Mouse (Mus musculus): ENCODE results near the gene Id3. TPM values are rescaled to one million over a fixed set of nuclear protein-coding genes. Genes with fewer than 3 reads are reported as not detected.

Id3 gene
- total and polyA plus RNA-seq, 3 experiments, result 0.22 TPM; not detected in 2

DNA sequence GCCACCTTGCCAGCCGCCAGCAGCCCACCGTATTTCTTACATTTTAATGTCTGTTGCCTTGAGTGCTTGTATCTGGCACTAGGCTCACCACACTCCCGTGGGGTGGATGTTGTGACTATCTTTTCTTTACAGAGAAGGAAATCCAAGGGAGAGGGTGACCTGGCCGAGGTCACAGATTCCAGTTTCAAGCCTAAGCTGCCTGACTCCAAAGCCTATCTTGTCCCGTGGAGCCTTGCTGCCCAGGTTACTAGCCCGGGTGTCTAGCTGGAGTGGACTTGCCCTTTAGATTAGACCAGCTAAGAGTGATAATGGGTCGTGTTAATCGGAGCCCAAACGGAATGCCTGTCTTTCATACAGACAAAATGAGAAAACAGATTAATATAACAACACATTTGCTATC, 9.5 kb upstream of the Id3 start:
- ATAC-seq (ENCODE audit: extremely low read depth, insufficient number of reproducible peaks, low FRiP score, poor library complexity, severe bottlenecking), result no peak
- Histone ChIP-seq H3K9me3 (replicated peaks) (peaks cover 2% of the 10 kb centered on the region), H3K36me3 (replicated peaks) (no peaks in the 10 kb centered on the region), H3K27me3 (ENCODE audit: insufficient read depth, low read length) (peaks cover 52% of the 10 kb centered on the region), H3K4me3 (ENCODE audit: low read depth, low read length) (no peak overlapping the region), H3K4me1 (ENCODE audit: insufficient read depth, low read depth, low read length) (no peaks in the 10 kb centered on the region)
- TF ChIP-seq POLR2AphosphoS5 (IDR thresholded peaks at IDR 0.05; ENCODE audit: insufficient replicate concordance, low read depth, low read length), result no peak
- TF ChIP-seq TAL1 (conservative IDR thresholded peaks at IDR 0.05; ENCODE audit: low read depth, low read length), result no peak
- no peak for TF ChIP-seq GATA2 (IDR thresholded peaks at IDR 0.05; ENCODE audit: borderline replicate concordance, low read depth, low read length)
- no peak for TF ChIP-seq GATA1 (IDR thresholded peaks at IDR 0.05; ENCODE audit: borderline replicate concordance, low read length)
- TF ChIP-seq CTCF (IDR thresholded peaks at IDR 0.05; ENCODE audit: low read depth, low read length), result no peak
- no peak for DNase-seq (ENCODE audit: low spot score)

GRCm38 (mm10) chr4:136134418-136134977, 8.8 kb upstream of the Id3 start:
- H3K4me3 ChIP-seq (ENCODE audit: low read depth, low read length), result no peak overlapping the region
- no peak for ATAC-seq (ENCODE audit: extremely low read depth, insufficient number of reproducible peaks, low FRiP score, poor library complexity, severe bottlenecking)
- H3K36me3 ChIP-seq (replicated peaks), result no peaks in the 10 kb centered on the region
- H3K4me1 ChIP-seq (ENCODE audit: insufficient read depth, low read depth, low read length), result no peaks in the 10 kb centered on the region
- H3K9me3 ChIP-seq (replicated peaks), result peaks cover 2% of the 10 kb centered on the region
- no peak for TF ChIP-seq TAL1 (conservative IDR thresholded peaks at IDR 0.05; ENCODE audit: low read depth, low read length)
- TF ChIP-seq CTCF (IDR thresholded peaks at IDR 0.05; ENCODE audit: low read depth, low read length), result no peak
- TF ChIP-seq GATA1 (IDR thresholded peaks at IDR 0.05; ENCODE audit: borderline replicate concordance, low read length), result no peak
- no peak for TF ChIP-seq GATA2 (IDR thresholded peaks at IDR 0.05; ENCODE audit: borderline replicate concordance, low read depth, low read length)
- TF ChIP-seq POLR2AphosphoS5 (IDR thresholded peaks at IDR 0.05; ENCODE audit: insufficient replicate concordance, low read depth, low read length), result no peak
- DNase-seq (ENCODE audit: low spot score), result no peak
- H3K27me3 ChIP-seq (ENCODE audit: insufficient read depth, low read length), result peaks cover 58% of the 10 kb centered on the region

- no peak overlapping the region for H3K4me3 ChIP-seq (ENCODE audit: low read depth, low read length)
- H3K36me3 ChIP-seq (replicated peaks), result no peaks in the 10 kb centered on the region
- TF ChIP-seq CTCF (IDR thresholded peaks at IDR 0.05; ENCODE audit: low read depth, low read length) (no peak), TAL1 (conservative IDR thresholded peaks at IDR 0.05; ENCODE audit: low read depth, low read length) (no peak), GATA2 (IDR thresholded peaks at IDR 0.05; ENCODE audit: borderline replicate concordance, low read depth, low read length) (no peak), POLR2AphosphoS5 (IDR thresholded peaks at IDR 0.05; ENCODE audit: insufficient replicate concordance, low read depth, low read length) (no peak), GATA1 (IDR thresholded peaks at IDR 0.05; ENCODE audit: borderline replicate concordance, low read length) (no peak)
- DNase-seq (ENCODE audit: low spot score), result no peak
- H3K4me1 ChIP-seq (ENCODE audit: insufficient read depth, low read depth, low read length), result peaks cover 5% of the 10 kb centered on the region
- no peak for ATAC-seq (ENCODE audit: extremely low read depth, insufficient number of reproducible peaks, low FRiP score, poor library complexity, severe bottlenecking)
- no peaks in the 10 kb centered on the region; the same call in 1 of the 2 replicates for H3K9me3 ChIP-seq (replicated peaks)
- H3K27me3 ChIP-seq (ENCODE audit: insufficient read depth, low read length), result peaks cover 62% of the 10 kb centered on the region
Observed at GRCm38 (mm10) chr4:136134978-136135873, 8.1 kb upstream of the Id3 start.

GRCm38 (mm10) chr4:136135874-136136728, 7.2 kb upstream of the Id3 start:
- no peak overlapping the region for H3K4me3 ChIP-seq (ENCODE audit: low read depth, low read length)
- no peaks in the 10 kb centered on the region for H3K36me3 ChIP-seq (replicated peaks)
- DNase-seq (ENCODE audit: low spot score), result no peak
- H3K9me3 ChIP-seq (replicated peaks), result no peaks in the 10 kb centered on the region; the same call in 1 of the 2 replicates
- peaks cover 13% of the 10 kb centered on the region for H3K4me1 ChIP-seq (ENCODE audit: insufficient read depth, low read depth, low read length)
- TF ChIP-seq POLR2AphosphoS5 (IDR thresholded peaks at IDR 0.05; ENCODE audit: insufficient replicate concordance, low read depth, low read length), result no peak
- peaks cover 65% of the 10 kb centered on the region for H3K27me3 ChIP-seq (ENCODE audit: insufficient read depth, low read length)
- ATAC-seq (ENCODE audit: extremely low read depth, insufficient number of reproducible peaks, low FRiP score, poor library complexity, severe bottlenecking), result no peak

DNA sequence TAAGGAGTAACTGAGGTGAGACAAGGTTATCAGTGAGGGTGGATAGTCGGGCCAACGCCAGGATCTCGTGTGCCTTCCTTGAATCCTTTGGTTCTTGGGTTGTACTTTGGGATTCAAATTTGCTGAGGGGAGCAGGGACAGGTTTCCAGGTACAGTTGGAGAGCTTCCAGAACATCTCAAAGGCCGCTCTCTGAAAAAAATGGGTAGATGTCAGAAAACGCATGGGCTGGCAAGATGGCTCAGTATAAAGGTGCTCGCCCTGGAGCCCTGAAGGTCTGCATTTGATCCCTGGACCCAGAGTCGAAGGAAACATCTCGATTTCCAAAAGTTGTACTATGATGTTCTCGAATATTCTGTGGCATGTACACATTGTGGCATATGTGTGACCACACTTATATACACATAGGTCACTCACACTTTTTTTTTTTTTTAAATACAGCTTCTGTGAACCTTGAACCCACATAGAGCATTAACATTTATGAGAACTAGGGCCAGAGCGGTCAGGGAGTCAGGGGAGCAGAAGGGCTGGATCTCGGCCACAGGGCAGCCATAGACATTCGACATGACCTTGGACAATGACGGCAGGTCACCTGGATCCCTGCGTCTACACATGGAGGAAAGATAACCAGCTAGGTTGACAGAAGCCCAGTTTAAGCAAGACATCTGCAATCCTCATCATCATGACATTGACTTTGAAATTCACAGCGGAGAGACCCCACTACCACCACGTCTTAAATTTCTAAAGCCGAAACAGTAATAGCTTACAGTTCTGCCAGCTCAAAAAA, 3.8 kb upstream of the Id3 start:
- no peak for TF ChIP-seq GATA2 (IDR thresholded peaks at IDR 0.05; ENCODE audit: borderline replicate concordance, low read depth, low read length)
- TF ChIP-seq TAL1 (conservative IDR thresholded peaks at IDR 0.05; ENCODE audit: low read depth, low read length), result no peak
- no peak for TF ChIP-seq CTCF (IDR thresholded peaks at IDR 0.05; ENCODE audit: low read depth, low read length)
- TF ChIP-seq GATA1 (IDR thresholded peaks at IDR 0.05; ENCODE audit: borderline replicate concordance, low read length), result no peak
- TF ChIP-seq POLR2AphosphoS5 (IDR thresholded peaks at IDR 0.05; ENCODE audit: insufficient replicate concordance, low read depth, low read length), result no peak
- peaks cover 76% of the 10 kb centered on the region for H3K27me3 ChIP-seq (ENCODE audit: insufficient read depth, low read length)
- peaks cover 4% of the 10 kb centered on the region; the same call in 1 of the 2 replicates for H3K9me3 ChIP-seq (replicated peaks)
- H3K4me1 ChIP-seq (ENCODE audit: insufficient read depth, low read depth, low read length), result peaks cover 23% of the 10 kb centered on the region
- H3K36me3 ChIP-seq (replicated peaks), result no peaks in the 10 kb centered on the region
- DNase-seq (ENCODE audit: low spot score) (no peak), ATAC-seq (ENCODE audit: extremely low read depth, insufficient number of reproducible peaks, low FRiP score, poor library complexity, severe bottlenecking) (no peak)
- no peak overlapping the region for H3K4me3 ChIP-seq (ENCODE audit: low read depth, low read length)
